In the genomic region with DNA sequence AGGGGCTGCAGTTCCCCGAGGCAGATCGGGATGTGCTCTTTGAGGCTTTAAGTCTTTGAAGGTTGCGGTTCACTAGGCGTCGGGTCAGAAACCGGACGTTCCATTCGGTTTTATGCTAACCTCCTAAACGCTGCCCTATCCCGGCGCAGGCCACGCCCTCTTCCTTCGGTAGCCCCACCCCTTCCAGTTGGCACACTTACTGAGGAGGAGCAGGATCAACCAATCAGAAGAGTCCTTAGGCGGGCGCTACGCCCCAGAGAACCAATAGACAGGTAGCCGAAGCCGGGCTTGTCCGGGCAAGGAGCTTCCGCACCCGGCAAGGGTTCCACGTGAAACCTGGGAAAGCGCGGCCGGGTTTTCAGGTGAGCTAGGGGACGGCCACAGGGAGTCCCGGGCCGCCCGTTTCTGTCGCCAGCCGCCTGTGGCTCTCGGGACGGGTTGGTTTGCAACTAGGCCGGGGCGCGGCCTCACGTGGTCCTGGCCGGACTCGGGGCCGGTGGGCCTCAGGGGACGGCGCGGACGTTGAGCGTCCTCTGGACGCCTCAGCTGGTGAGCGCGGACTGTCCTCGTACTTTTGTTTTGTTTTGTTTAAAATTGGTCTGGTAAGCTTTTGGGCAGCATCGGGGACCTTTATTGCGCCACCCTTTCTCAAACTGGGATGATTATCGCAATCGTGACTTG, we compare ENCODE assay signal across 8 mouse cellular contexts. TPM values are rescaled to one million over a fixed set of nuclear protein-coding genes. Genes with fewer than 3 reads are reported as not detected.
A peak's percentile ranks its signal among the peaks of the same experiment; 100 is the strongest.
DNase-seq lines count a peak whose midpoint lies in the region; ATAC-seq and TF ChIP-seq lines count a peak whose summit lies in the region.

A gene (plus strand): TSS at position 202 of the 681 bp plus-strand sequence.

- H3K4me2 ChIP-seq in embryonic facial prominence, embryonic 15.5 days (replicated peaks), result peak within 1 kb of the TSS; percentile 82
- H3K4me2 ChIP-seq in limb, embryonic 14.5 days (replicated peaks; ENCODE audit: low read depth, low read length, severe bottlenecking), result peak within 1 kb of the TSS; percentile 75
- H3K4me2 ChIP-seq in midbrain, postnatal 0 days (ENCODE audit: low read depth, low read length, poor library complexity, severe bottlenecking), result peak within 1 kb of the TSS; percentile 93

- TF ChIP-seq POLR2A in bone marrow, adult 2 months (IDR thresholded peaks at IDR 0.05; ENCODE audit: borderline replicate concordance, control insufficient read depth, low read depth, low read length), result 0 out of 2 replicates have a peak, but pooled peaks have one; percentile 27
- TF ChIP-seq POLR2A in limb, embryonic 14.5 days (IDR thresholded peaks at IDR 0.05; ENCODE audit: borderline replicate concordance, extremely low read depth, insufficient read depth, insufficient read length), result no peak

- WGBS in bone marrow, adult 2 months, result under 1% methylated on average over 53 of the region's 53 CpGs
- under 1% methylated on average over 53 of the region's 53 CpGs for WGBS in embryonic facial prominence, embryonic 15.5 days
- WGBS in limb, embryonic 14.5 days, result under 1% methylated on average over 50 of the region's 53 CpGs
- WGBS in midbrain, postnatal 0 days, result 2% methylated on average over 53 of the region's 53 CpGs

- H3K9ac ChIP-seq in embryonic facial prominence, embryonic 15.5 days, result peak within 1 kb of the TSS; percentile 73
- H3K9ac ChIP-seq in limb, embryonic 14.5 days (ENCODE audit: low read depth, low read length, severe bottlenecking), result peak within 1 kb of the TSS; percentile 68
- peak within 1 kb of the TSS; percentile 70 for H3K9ac ChIP-seq in midbrain, postnatal 0 days (replicated peaks; ENCODE audit: low read length, poor library complexity, severe bottlenecking)

- peak; percentile 96 for ATAC-seq in embryonic facial prominence, embryonic 15.5 days (ENCODE audit: insufficient number of reproducible peaks, low FRiP score, low TSS enrichment, low read depth)
- ATAC-seq in limb, embryonic 14.5 days (ENCODE audit: low FRiP score, low read depth), result peak; percentile 100
- ATAC-seq in midbrain, postnatal 0 days (ENCODE audit: low FRiP score), result peak; percentile 97

- no peaks in the 10 kb centered on the region for H3K9me3 ChIP-seq in embryonic facial prominence, embryonic 15.5 days (replicated peaks)
- no peaks in the 10 kb centered on the region for H3K9me3 ChIP-seq in limb, embryonic 14.5 days (ENCODE audit: control insufficient read depth, low read length)
- no peaks in the 10 kb centered on the region for H3K9me3 ChIP-seq in midbrain, postnatal 0 days (ENCODE audit: low read length)

- peak; percentile 100 for DNase-seq in 416B (ENCODE audit: low read depth)
- peak; percentile 99 for DNase-seq in heart, adult 8-10 months (ENCODE audit: low spot score)
- peak; percentile 100 for DNase-seq in kidney, adult 9 months
- DNase-seq in limb, embryonic 14.5 days (ENCODE audit: low spot score), result peak; percentile 99
- peak; percentile 98 for DNase-seq in midbrain, postnatal 0 days (ENCODE audit: low spot score)
- DNase-seq in spleen, postnatal 14 days (ENCODE audit: low spot score in 2 of 2), result peak; percentile 99

- H3K27ac ChIP-seq in bone marrow, adult 2 months (ENCODE audit: control insufficient read depth, insufficient read depth, low read depth, low read length, poor library complexity), result no peak within 1 kb of the TSS
- H3K27ac ChIP-seq in embryonic facial prominence, embryonic 15.5 days (replicated peaks), result peak within 1 kb of the TSS; percentile 55; the same call in 1 of the 2 replicates
- H3K27ac ChIP-seq in limb, embryonic 14.5 days (replicated peaks; ENCODE audit: low read depth, low read length), result no peak within 1 kb of the TSS
- H3K27ac ChIP-seq in midbrain, postnatal 0 days (ENCODE audit: low read depth, low read length), result no peak within 1 kb of the TSS

- no peaks in the 10 kb centered on the region for H3K36me3 ChIP-seq in embryonic facial prominence, embryonic 15.5 days
- no peaks in the 10 kb centered on the region for H3K36me3 ChIP-seq in limb, embryonic 14.5 days (ENCODE audit: control insufficient read depth, insufficient read depth, low read length)
- no peaks in the 10 kb centered on the region for H3K36me3 ChIP-seq in midbrain, postnatal 0 days (ENCODE audit: insufficient read depth, low read length)

- H3K27me3 ChIP-seq in embryonic facial prominence, embryonic 15.5 days, result no peaks in the 10 kb centered on the region
- no peaks in the 10 kb centered on the region for H3K27me3 ChIP-seq in limb, embryonic 14.5 days (ENCODE audit: control insufficient read depth, insufficient read depth, low read length)
- no peaks in the 10 kb centered on the region for H3K27me3 ChIP-seq in midbrain, postnatal 0 days (ENCODE audit: insufficient read depth, low read length)

- H3K4me3 ChIP-seq in bone marrow, adult 2 months (replicated peaks; ENCODE audit: control insufficient read depth, low read depth, low read length), result peak within 1 kb of the TSS; percentile 72
- peak within 1 kb of the TSS; percentile 99 for H3K4me3 ChIP-seq in embryonic facial prominence, embryonic 15.5 days (replicated peaks)
- H3K4me3 ChIP-seq in limb, embryonic 14.5 days (replicated peaks; ENCODE audit: low read length), result peak within 1 kb of the TSS; percentile 80
- peak within 1 kb of the TSS; percentile 93 for H3K4me3 ChIP-seq in midbrain, postnatal 0 days (ENCODE audit: low read depth, low read length)

- TF ChIP-seq CTCF in bone marrow, adult 2 months (IDR thresholded peaks at IDR 0.05; ENCODE audit: control insufficient read depth, insufficient read depth, low read length), result no peak
- no peak for TF ChIP-seq CTCF in midbrain, postnatal 0 days (IDR thresholded peaks at IDR 0.05)

- H3K4me1 ChIP-seq in bone marrow, adult 2 months (ENCODE audit: control insufficient read depth, insufficient read depth, low read length), result peaks cover 1% of the 10 kb centered on the region; the same call in 1 of the 2 replicates
- H3K4me1 ChIP-seq in embryonic facial prominence, embryonic 15.5 days, result peaks cover 21% of the 10 kb centered on the region
- H3K4me1 ChIP-seq in limb, embryonic 14.5 days (ENCODE audit: control insufficient read depth, insufficient read depth, low read length), result peaks cover 8% of the 10 kb centered on the region; the same call in 1 of the 2 replicates
- H3K4me1 ChIP-seq in midbrain, postnatal 0 days (ENCODE audit: insufficient read depth, low read length), result peaks cover 8% of the 10 kb centered on the region; the same call in 1 of the 2 replicates

RNA-seq across cellular contexts. Expression of the gene that starts here (rescaled TPM):
- 15.9 and 41.8 TPM in 2 replicates for polyA plus RNA-seq in bone marrow, adult 2 months (2011; ENCODE audit: insufficient read depth, insufficient read length, low replicate concordance, missing spikeins)
- polyA plus RNA-seq in embryonic facial prominence, embryonic 15.5 days (2015; fragmentation: Nextera tagmentation; extraction: Ambion mirVana), result 36.6 and 37.4 TPM in 2 replicates
- 10 to 100 TPM; 32.7 to 39.3 (median 35.5) TPM for total RNA-seq in heart, adult 8-10 months (2022)
- 26.1 and 29.2 TPM in 2 replicates for polyA plus RNA-seq in limb, embryonic 14.5 days (2012; rRNA removed)
- polyA plus RNA-seq in limb, embryonic 14.5 days (2014; fragmentation: Nextera tagmentation; extraction: Ambion mirVana), result 33.8 and 34.1 TPM in 2 replicates
- total RNA-seq in midbrain, postnatal 0 days (2014; rRNA removed), result 31.2 and 40.3 TPM in 2 replicates
- polyA plus RNA-seq in midbrain, postnatal 0 days (2015; fragmentation: Nextera tagmentation; extraction: Ambion mirVana), result 48.5 and 53.2 TPM in 2 replicates
